Mouse (Mus musculus): ENCODE data around the gene Gm5773. TPM values are rescaled to one million over a fixed set of nuclear protein-coding genes. Genes with fewer than 3 reads are reported as not detected.

Gm5773 gene
- polyA plus RNA-seq (2012; ENCODE audit: low replicate concordance) = 0.20 TPM in 1 of 2 replicates, not detected in the other

DNA sequence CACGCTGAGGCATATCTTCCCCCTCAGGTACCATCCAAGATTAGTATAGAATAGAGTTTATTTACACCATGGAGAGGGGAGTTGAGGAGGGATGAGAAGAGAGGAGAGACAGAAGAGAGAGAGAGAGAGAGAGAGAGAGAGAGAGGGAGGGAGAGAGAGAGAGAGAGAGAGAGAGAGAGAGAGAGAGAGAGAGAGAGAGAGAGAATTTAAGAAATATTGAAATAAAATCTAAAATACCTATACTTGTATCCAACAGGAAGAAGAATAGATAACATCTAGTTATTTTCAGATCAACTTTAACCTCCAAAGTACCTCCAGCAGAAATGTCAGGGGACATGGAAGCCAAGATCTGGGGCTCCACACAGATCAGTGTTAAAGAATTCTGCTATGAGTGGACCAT lies at the start of gene Gm5773:
Gm5773 (plus strand) TSS at position 301 of the 400 bp plus-strand sequence.

DNA sequence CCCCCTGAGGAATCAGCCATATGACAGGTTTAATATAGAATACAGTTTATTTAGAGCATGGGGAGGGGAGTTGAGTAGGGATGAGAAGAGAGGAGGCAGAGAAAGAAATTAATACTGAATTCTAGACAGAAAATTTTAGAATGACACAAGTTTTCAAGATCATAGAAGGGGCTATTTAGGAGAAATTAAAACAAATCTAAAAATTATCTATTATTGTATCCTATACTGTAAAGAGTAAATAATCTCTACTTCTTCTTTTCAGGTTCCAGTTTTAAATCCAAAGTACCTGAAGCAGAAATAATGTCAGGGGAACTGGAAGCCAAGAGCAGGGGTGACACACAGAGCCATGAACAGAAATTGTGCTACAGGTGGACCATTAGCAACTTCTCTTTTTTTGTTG lies 23.3 kb downstream of the Gm5773 start, which contains the start of gene Tdpoz4:
Tdpoz4 (plus strand) TSS at position 301 of the 400 bp plus-strand sequence.

Other genes with a start within 250 kb of the Gm5773 start
- 1.1 and 19.2 TPM in 2 replicates for gene S100a10, start 217.9 kb upstream of the Gm5773 start, polyA plus RNA-seq (2012; ENCODE audit: low replicate concordance)
- gene Tdpoz2, start 120.3 kb upstream of the Gm5773 start, polyA plus RNA-seq (2012; ENCODE audit: low replicate concordance) = not detected in 2 replicates
- not detected in 2 replicates for gene Tdpoz1, start 96.7 kb upstream of the Gm5773 start, polyA plus RNA-seq (2012; ENCODE audit: low replicate concordance)
- gene Gm37596, start 79.9 kb upstream of the Gm5773 start, polyA plus RNA-seq (2012; ENCODE audit: low replicate concordance) = not detected in 2 replicates
- gene Tdpoz4, start 23.4 kb downstream of the Gm5773 start, polyA plus RNA-seq (2012; ENCODE audit: low replicate concordance) = not detected in 2 replicates
- gene Tdpoz3, start 53.0 kb downstream of the Gm5773 start, polyA plus RNA-seq (2012; ENCODE audit: low replicate concordance) = not detected in 2 replicates
- 0.44 TPM in 1 of 2 replicates, not detected in the other for gene Gm9117, start 170.5 kb downstream of the Gm5773 start, polyA plus RNA-seq (2012; ENCODE audit: low replicate concordance)
- not detected in 2 replicates for gene Tdpoz5, start 188.3 kb downstream of the Gm5773 start, polyA plus RNA-seq (2012; ENCODE audit: low replicate concordance)

Measured in leukemia stem cell, adult 10-12 weeks (primary cell).